Mouse (Mus musculus) ES-Bruce4 (cell line): ENCODE data around the gene Adgre5. TPM values are rescaled to one million over a fixed set of nuclear protein-coding genes. Genes with fewer than 3 reads are reported as not detected.

Experiments
- H3K27ac ChIP-seq: 2 replicates; pipeline ENCODE4 v1.5.1; 2012; ENCODE audit warnings: low read length, inconsistent platforms; ENCODE audit not compliant: insufficient read depth
- H3K27me3 ChIP-seq: 2 replicates; pipeline ENCODE4 v1.6.1; 2012; ENCODE audit warnings: mild to moderate bottlenecking, low read length, inconsistent platforms; ENCODE audit not compliant: control insufficient read depth, poor library complexity, insufficient read depth, severe bottlenecking
- H3K36me3 ChIP-seq: 2 replicates; pipeline ENCODE4 v1.6.1; 2012; ENCODE audit warnings: inconsistent platforms, mild to moderate bottlenecking, low read length, moderate library complexity; ENCODE audit not compliant: control insufficient read depth, poor library complexity, insufficient read depth, severe bottlenecking
- H3K4me1 ChIP-seq: one replicate; pipeline ENCODE4 v1.8.1; 2011; ENCODE audit warnings: low read length; ENCODE audit not compliant: control insufficient read depth, insufficient read depth
- H3K4me3 ChIP-seq: 2 replicates; pipeline ENCODE4 v1.5.1; 2011; ENCODE audit warnings: low read depth, mild to moderate bottlenecking, low read length
- H3K9ac ChIP-seq: 2 replicates; pipeline ENCODE4 v1.6.1; 2012; ENCODE audit warnings: low read depth, mild to moderate bottlenecking, inconsistent platforms; ENCODE audit not compliant: poor library complexity, severe bottlenecking
- H3K9me3 ChIP-seq: replicated peaks from 2 replicates; pipeline ENCODE4 v1.6.1; 2012; ENCODE audit warnings: mild to moderate bottlenecking, low read length, inconsistent platforms; ENCODE audit not compliant: control insufficient read depth, poor library complexity, insufficient read depth, severe bottlenecking
- CTCF ChIP-seq: IDR thresholded peaks from one replicate; pipeline ENCODE4 v1.8.1; 2011; ENCODE audit warnings: low read depth, low read length
- EP300 ChIP-seq: IDR thresholded peaks from 2 replicates; pipeline ENCODE4 v1.6.1; 2011; ENCODE audit warnings: low read depth, low read length; ENCODE audit not compliant: insufficient read depth
- POLR2A ChIP-seq: IDR thresholded peaks from one replicate; pipeline ENCODE4 v1.8.1; 2011; ENCODE audit warnings: low read length; ENCODE audit not compliant: insufficient read depth
- polyA plus RNA-seq: library from polyadenylated mRNA; stranded (reverse); fragments of >200 nt; gene quantifications from 2 replicates; pipeline ENCODE4 v1.2.4, GENCODE M21; 2011; ENCODE audit warnings: low read depth; ENCODE audit not compliant: missing spikeins, insufficient read depth, insufficient read length

Gene Adgre5
- polyA plus RNA-seq, 1 experiment, result 17.5 TPM

GRCm38 (mm10) chr8:83732919-83733318, 8.2 kb downstream of the Adgre5 start:
- Histone ChIP-seq H3K4me1 (no peaks in the 10 kb centered on the region), H3K9me3 (0 out of 2 replicates have a peak, but pooled peaks cover 3% of the 10 kb centered on the region), H3K9ac (no peak overlapping the region), H3K27ac (no peak overlapping the region), H3K36me3 (peaks cover 17% of the 10 kb centered on the region), H3K4me3 (no peak overlapping the region), H3K27me3 (no peaks in the 10 kb centered on the region)
- TF ChIP-seq EP300 (no peak), CTCF (no peak), POLR2A (no peak)

- H3K4me3 ChIP-seq, result no peak overlapping the region
- 0 out of 2 replicates have a peak, but pooled peaks cover 3% of the 10 kb centered on the region for H3K9me3 ChIP-seq
- TF ChIP-seq POLR2A (no peak), EP300 (no peak), CTCF (no peak)
- no peaks in the 10 kb centered on the region for H3K4me1 ChIP-seq
- H3K27ac ChIP-seq, result no peak overlapping the region
- H3K27me3 ChIP-seq, result no peaks in the 10 kb centered on the region
- H3K9ac ChIP-seq, result no peak overlapping the region
- H3K36me3 ChIP-seq, result peaks cover 23% of the 10 kb centered on the region
Observed at GRCm38 (mm10) chr8:83731906-83732305, 9.2 kb downstream of the Adgre5 start.

DNA sequence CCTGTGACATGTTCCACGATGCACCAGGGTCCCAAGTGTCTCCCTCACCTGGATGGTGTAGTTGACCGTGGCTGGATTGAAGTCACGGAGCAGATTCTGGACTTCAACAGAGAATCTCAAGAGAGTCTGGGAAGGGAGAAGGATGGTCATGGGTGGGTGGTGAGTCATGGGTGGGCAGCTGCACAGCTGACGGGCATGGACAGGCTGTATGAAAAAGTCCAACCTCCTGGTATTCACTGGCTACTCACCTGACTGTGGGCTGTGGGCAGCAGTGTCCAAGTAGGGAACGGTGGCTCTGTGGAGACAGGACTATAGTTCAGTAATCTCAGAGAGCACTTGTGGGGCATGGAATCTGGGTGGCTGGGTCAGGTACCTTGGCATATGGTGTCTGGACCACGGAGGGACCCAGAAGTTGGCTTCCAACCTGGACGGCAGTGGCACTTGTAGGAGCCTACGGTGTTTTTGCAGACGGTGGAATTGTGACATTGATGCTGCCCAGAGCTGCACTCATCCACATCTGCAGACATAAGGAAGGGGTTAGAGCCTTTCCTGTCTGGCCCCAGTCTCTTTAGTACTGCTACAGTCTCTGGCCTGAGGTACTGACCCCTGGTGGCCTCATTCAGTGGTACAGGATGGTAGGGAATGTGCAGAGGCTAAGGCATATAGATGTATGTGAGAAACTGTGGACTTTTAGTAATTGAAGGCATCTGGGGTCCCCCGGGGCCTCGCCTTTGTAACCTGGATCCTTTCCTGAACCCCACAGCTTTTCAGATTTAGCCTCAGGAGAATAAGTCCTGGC, 11.9 kb downstream of the Adgre5 start:
- H3K9me3 ChIP-seq, result 0 out of 2 replicates have a peak, but pooled peaks cover 3% of the 10 kb centered on the region
- H3K4me1 ChIP-seq, result no peaks in the 10 kb centered on the region
- no peak overlapping the region for H3K9ac ChIP-seq
- peaks cover 37% of the 10 kb centered on the region for H3K36me3 ChIP-seq
- H3K27ac ChIP-seq, result no peak overlapping the region
- no peaks in the 10 kb centered on the region for H3K27me3 ChIP-seq
- no peak overlapping the region for H3K4me3 ChIP-seq
- TF ChIP-seq CTCF (peak; percentile 74), POLR2A (no peak)

- Histone ChIP-seq H3K4me3 (no peak overlapping the region), H3K27me3 (no peaks in the 10 kb centered on the region), H3K4me1 (no peaks in the 10 kb centered on the region), H3K27ac (no peak overlapping the region), H3K9ac (no peak overlapping the region), H3K9me3 (no peaks in the 10 kb centered on the region), H3K36me3 (peaks cover 60% of the 10 kb centered on the region)
- TF ChIP-seq POLR2A (no peak), EP300 (no peak), CTCF (no peak)
Observed at GRCm38 (mm10) chr8:83725521-83726102, 15.5 kb downstream of the Adgre5 start.

GRCm38 (mm10) chr8:83724697-83725482, 16.2 kb downstream of the Adgre5 start:
- H3K36me3 ChIP-seq, result peaks cover 67% of the 10 kb centered on the region
- TF ChIP-seq EP300 (peak; percentile 28; the same call in 1 of the 2 replicates), POLR2A (no peak), CTCF (peak; percentile 92)
- no peaks in the 10 kb centered on the region for H3K27me3 ChIP-seq
- H3K27ac ChIP-seq, result no peak overlapping the region
- H3K9me3 ChIP-seq, result no peaks in the 10 kb centered on the region
- no peak overlapping the region for H3K4me3 ChIP-seq
- H3K9ac ChIP-seq, result no peak overlapping the region
- no peaks in the 10 kb centered on the region for H3K4me1 ChIP-seq
